Mouse (Mus musculus) heart, postnatal 36 days (tissue): ENCODE measurements at regions not wholly inside any gene's neighbourhood (a gene's known extent, or its start where the extent isn't known, plus 50 kb on each side); places are given as distances from the start of the nearest gene placed in this dataset.

ENCODE experiments used
- DNase-seq, 2 experiments: peaks; one replicate each; pipeline ENCODE4 v3.0.0; 2021 to 2022
- intact Hi-C: fragments of 180-260 bp; cut with DNase I; formaldehyde crosslinking; loops from one replicate; pipeline ENCODE4 v1.15.1; 2025

DNA sequence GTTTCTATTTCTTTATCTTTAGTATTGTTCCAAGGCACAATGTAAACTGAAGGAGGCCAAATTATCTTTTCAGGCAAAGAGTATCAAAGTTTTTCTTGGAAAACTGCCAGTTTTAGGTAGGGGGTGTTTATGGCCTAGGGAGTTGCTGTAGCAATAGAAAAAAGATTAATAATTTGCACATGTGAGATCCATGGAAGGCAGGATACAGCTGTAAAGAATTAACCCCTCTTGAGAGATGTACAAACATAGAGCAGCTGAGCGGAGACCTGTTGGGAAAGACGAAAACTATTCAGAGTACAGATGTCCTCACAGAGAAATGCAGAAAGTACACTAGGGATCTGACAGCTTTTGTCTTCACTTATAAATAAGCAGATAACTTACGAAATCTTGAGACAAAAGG, 176.8 kb downstream of the Fign start:
- DNase-seq, result no peak
- intact Hi-C loops, result no loop called here

DNA sequence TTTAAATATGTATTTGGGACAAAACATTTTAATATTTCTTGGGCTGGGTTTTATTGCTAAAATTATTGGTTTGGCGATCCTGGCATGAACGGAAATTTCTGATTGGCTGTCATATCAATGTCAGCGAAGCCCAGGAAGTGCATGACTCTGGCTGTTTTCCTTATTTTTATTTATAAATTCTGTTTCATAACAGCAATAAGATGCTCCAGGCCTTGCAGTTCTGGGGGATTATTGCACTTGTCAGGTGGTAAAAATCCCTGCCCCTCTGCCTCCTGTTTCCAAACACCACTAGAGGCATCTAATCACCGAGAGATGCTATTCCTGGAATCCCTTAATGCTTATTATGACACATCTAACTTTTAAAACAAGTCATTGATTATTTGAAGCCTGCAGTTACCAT, 177.8 kb downstream of the Fign start:
- intact Hi-C loops, result no loop called here
- no peak for DNase-seq

DNA sequence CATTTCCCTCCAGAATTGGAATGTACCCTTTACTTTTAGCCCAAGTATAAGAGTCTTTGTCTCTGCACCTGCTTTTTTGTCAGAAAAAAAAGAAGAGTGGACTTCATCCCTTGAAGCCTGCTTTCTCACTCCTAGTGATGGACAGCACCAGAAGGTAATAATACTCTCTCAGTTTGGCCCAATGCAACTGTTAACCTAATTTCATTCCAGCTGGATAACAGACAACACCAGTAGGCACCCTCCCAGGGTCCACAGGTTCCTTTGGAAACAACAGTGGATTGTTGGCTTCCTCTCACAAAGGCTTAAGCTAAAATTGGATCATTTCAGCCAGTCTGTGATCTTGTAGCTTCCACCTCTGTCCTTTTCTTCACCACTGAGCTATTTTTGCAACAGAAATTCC, 197.2 kb downstream of the Fign start:
- DNase-seq, result no peak
- intact Hi-C loops, result no loop called here

DNA sequence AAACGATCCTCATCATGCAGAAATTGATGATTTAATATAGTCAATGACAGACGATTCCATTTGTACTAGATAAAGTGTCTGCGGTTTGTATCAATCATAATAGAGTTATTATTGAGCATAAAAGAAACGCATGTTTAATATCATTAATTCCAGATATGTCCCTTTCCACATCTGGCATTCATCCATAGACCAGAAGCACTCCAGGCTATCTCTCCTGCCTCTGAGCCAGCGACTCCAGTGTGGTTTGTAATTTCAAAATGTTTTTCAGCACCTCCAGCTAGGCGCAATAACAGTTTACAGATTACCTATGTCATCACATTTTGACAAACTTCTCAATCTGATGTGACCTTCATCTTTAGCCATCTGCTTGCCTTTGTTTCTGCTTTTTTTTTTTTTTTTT, 219.4 kb downstream of the Fign start:
- intact Hi-C loops, result no loop called here
- no peak for DNase-seq

DNA sequence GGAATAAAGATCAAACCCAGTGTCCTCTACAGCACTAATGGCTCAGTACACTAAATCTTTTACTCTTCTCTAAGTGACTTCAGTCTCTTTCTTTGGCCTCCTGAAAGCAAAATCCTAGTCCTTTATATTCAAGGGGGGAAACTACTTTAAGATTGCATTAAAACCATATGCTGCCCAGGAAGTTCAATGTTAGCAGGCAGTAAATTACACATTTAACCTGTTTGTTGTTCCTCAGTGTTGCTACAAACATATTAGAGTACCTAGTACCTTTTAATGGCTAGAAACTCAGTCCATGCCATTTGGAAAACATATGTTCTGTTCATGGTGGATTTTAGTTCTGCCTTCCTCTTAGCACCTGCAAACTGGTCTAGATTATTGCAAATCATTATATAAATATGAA, 220.5 kb downstream of the Fign start:
- DNase-seq, result no peak
- intact Hi-C loops, result no loop called here

DNA sequence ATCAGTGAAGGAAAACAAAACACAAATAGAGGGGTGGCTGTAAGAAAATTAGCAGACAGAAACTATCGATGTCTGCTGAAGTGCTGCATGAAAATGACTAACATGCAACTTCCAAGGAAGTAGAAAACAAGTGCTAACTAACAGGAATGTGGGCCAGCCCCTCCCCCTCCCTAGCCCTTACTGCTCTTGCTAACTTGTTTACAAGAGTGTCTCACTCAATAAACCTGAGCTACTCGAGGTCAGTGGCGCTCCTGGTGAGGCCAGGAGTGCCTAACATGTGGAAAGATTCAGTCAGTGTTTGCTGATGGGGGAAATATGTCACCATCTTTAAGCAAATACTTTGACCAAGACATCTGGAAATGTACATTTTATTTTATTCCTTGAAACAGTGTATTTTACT, 221.5 kb downstream of the Fign start:
- no peak for DNase-seq

DNA sequence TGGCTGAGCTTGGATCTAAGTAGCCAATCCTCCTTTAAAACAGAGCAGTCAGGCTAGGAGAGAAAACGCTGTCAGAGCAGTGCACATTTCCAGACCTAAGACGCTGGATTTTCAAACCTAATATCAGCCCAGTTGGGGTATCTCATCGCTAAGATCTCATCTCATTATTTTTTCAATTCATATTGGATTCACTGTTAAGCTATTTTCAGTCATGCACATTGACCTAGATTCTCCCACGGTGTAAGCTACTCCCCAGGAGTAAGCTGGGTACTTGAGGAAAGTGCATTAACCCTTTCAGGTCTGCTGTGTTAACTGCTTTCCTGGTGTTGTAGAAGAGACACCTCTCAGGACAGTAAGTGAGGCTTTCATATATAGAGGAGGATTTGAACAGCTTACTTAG, 222.7 kb downstream of the Fign start:
- intact Hi-C loops, result no loop called here
- no peak for DNase-seq

More for the DNA sequence above, 221.5 kb downstream of the Fign start:
- intact Hi-C loops, result no loop called here

DNA sequence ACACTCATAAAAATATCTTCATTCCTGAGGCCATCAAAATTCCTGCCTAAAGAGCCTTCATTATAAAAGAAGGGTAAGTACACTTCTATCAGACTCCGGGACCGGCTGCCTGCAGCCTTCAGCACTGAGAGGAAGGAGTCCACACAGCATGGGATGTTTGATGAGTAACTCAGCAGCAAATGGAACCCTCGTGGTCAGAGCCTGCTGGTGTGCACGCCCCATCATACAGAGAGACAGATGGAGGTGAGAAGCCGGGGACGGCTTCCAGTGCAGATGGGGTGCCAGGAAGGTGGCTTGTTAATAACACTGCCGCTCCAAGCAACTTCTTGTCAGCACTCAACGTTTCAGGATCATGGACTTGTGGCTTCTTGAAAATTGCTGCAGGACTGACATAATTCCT, 231.3 kb downstream of the Fign start:
- intact Hi-C loops, result no loop called here

DNA sequence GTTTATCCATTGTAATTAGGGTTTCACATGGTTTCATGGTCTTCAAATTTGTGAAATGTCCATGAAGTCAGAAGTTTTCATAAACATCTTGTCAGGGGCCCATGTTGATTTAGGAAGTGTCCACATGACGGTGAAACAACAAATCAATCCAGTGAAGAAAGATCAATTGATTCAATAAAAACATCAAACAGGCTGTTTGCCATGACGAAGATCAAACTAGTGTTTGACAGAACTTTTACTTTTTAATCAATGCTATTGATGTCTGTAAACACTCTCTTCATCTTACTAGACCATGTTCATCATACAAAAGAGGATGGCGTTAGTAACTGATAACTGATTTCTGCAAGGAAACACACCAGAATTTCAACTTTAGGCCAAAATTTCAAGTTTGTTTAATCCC, 236.0 kb downstream of the Fign start:
- intact Hi-C loops, result no loop called here

More for the DNA sequence above, 231.3 kb downstream of the Fign start:
- no peak for DNase-seq

DNA sequence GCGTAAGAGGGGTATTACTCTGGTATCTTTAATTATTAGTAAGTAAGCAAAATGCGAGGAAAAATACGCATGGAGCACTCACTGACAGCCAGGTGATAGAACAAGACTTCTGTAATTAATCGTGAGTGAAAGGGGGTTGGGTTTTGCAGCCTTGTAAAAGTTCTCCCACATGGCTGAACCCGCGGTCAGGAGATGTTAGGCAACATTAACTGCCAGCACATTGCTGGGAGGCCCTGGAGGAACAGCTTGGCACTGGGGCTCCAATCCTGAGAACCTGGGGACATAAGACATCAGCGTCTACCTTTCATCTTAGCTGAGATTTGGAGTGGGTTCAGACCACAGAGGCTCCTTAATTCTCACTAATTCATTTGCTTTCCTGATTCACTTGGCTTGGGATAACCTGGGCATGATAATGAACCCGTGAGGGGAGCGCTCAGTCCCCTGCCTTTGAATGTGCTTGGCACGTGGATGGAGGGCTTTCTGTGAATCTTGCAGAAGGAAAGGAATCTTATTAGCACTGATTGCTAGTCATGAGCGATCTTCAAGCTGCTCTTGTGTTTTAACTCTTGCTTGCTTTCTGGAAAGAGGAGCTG, 241.3 kb downstream of the Fign start:
- DNase-seq, result no peak
- intact Hi-C loops, result loop anchor here (10.0 kb wide), 1 partner anchor 152 kb away; no protein-coding TSS in a partner anchor

More for the DNA sequence above, 236.0 kb downstream of the Fign start:
- no peak for DNase-seq

DNA sequence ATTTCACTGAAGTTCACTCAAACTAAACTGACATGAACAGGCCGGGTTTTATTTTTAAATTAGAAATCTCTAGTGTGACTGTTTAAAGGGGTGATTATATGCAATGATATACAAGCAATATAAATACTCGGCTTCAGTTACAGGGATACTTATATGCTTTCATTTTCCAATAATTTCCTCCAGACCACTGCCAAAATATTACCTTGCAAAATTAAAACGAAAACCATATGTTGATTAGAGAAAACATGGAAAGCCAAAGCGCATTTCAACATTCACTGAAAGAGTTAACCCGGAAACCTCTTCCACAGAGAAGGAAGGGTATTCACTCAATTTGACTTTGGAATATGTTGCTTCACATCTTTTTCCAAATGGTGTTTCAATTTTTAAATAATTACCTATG, 242.4 kb downstream of the Fign start:
- intact Hi-C loops, result loop anchor here (10.0 kb wide), 1 partner anchor 151 kb away; no protein-coding TSS in a partner anchor

DNA sequence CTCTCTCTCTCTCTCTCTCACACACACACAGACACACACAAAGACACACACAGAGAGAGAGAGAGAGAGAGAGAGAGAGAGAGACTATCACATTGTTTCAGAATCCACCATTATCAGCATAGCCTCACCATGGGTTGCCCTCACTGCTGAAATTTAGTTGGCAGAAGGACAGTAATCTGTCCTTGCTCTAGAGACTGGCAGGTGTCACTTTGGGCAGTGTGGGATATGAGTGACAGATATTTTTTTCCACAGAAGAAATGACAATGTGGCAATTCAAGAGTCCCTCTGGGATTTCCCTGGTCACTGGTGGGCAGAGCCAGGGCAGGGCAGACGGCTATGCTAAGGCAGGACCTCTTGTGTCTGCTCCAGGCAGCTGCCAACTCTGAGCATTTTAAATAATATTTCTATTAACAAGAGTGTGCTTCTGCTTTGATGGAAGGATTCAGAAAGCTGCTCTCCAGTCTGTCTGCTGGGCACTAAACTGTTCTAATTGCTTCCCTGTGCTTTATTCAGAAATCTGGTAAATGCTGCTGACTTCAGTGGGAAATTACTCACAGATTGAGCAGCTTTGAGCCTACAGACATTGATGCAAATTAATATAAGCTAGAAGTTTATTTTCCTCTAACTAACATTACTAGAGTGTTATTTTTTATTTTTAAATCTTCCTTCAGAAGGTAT, 243.5 kb downstream of the Fign start:
- intact Hi-C loops, result loop anchor here (10.0 kb wide), 1 partner anchor 150 kb away; no protein-coding TSS in a partner anchor
- DNase-seq, result no peak

More for the DNA sequence above, 242.4 kb downstream of the Fign start:
- DNase-seq, result no peak

DNA sequence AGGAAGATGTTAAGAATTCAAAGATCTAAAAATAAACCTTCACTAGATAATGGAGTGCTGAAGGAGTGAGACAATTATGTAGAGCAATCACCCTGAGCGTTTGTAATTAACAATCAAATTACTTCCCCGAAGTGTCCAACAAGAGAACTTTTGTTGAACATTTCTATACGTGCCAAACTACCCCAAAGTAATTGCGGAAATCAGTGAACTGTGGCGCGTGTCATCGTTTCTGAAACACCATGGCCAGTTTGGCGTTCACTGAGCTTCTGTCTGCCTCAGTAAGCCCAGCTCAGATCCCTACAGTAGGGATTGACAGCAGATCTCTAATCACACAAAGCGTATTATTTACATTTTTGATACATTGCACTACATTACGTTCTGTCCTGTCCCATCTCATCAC, 244.6 kb downstream of the Fign start:
- intact Hi-C loops, result loop anchor here (10.0 kb wide), 1 partner anchor 148 kb away; no protein-coding TSS in a partner anchor
- DNase-seq, result no peak

DNA sequence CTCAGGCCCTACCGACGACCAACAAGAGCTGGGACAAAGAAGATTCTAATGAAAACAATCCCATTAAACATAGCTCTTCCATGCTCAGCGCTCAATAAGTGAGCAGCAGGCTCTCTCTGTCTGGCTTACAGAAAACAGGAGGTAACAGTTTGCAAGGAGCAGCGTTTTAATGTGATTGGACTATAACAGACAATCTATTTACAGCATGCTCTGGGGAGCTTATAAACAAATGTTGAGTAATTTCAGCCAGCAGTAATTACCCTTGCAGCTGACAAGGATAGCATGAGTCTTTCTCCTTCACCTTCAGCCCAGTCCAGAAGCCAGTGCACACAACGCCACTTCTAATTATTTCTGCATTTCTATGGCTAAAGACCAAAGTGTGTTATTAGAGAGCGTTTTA, 245.6 kb downstream of the Fign start:
- intact Hi-C loops, result loop anchor here (10.0 kb wide), 1 partner anchor 147 kb away; no protein-coding TSS in a partner anchor
- no peak for DNase-seq

DNA sequence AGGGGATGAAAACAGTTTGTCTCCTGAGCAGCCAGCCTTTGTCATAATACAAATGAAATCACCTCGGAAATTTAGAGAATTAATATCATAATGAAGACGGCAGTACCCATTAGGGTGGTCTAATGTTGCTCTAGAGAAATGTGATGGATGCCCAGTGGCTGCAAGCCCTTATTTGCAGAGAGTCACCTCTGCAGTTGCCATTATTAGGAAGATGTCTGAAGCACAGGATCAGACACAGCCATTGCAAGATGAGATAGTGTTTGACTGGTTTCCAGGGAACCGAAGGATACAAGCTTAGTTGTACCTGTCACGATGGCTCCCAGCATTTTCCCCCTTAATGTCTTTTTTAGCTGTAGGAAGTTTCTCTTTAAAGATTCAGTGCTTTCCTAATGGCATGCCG, 247.8 kb downstream of the Fign start:
- no peak for DNase-seq
- intact Hi-C loops, result loop anchor here (10.0 kb wide), 1 partner anchor 145 kb away; no protein-coding TSS in a partner anchor

DNA sequence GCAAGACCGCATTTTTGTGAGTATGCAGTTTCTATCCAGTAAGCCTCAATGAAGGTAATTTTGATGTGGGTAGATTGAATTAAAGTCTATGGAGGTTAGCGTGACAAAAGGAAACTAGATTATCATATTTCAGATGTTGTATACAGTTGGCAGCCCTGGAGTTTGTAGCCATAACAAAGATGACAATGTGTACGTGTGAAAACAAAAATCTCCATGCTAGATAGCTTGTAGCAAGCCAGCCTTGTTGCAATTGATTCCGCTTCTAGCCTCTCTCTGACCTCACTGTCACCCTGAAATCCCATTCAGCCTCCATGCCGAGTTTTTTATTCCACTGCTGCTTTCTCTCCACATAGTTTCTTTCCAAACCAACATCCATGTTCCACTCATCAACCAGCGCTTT, 248.4 kb downstream of the Fign start:
- intact Hi-C loops, result no loop called here
- DNase-seq, result no peak

DNA sequence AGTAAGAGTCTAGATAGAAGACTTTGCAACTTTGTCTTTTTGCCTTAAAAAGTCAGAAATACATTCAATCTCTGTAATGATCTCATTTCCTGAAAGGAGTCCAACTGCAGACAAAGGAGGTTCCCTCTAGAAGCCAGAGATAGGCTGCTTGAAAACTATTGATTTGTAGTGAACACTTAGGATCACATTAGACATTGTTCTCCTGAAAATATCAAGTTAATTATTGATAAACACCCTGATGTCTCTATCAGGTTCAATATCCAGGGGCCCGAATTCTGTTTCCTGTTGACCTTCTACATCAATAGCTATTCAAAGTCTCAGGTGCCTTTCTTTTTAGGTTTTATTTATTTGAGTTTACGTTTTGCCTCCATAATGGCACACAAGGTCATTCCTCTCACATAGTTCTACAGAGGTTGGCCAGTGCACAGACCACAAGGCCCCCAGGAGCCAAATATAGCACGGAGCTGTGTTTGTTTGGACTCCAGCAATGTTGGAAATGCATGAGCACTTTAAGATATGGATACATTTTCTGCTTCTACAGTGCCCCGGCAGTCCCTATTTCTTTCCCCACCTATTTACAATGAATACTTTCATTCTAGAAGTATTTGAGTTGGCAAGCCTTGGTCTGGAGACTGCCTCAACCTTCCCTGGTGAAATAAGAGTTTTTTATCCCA, 265.7 kb downstream of the Fign start:
- intact Hi-C loops, result no loop called here
- no peak for DNase-seq

DNA sequence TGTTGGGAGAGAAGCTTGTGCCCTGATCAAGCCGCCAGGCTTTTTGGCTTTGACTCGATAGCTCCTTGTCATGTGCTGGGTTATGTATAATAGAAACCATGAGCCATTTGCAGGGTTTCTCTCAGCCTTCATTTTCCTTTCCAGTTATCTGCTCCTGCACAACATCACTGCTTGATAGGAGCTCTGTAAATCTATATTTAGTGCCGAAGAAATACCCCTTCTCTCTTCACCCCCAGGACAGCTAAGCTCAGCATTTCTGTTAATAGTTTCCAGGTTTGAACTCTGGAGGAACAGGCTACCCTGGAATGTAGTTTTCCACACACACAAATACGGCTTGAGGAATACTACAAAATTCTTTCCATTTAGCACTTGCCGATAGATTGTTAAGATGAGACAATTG, 267.4 kb downstream of the Fign start:
- intact Hi-C loops, result no loop called here
- DNase-seq, result no peak

DNA sequence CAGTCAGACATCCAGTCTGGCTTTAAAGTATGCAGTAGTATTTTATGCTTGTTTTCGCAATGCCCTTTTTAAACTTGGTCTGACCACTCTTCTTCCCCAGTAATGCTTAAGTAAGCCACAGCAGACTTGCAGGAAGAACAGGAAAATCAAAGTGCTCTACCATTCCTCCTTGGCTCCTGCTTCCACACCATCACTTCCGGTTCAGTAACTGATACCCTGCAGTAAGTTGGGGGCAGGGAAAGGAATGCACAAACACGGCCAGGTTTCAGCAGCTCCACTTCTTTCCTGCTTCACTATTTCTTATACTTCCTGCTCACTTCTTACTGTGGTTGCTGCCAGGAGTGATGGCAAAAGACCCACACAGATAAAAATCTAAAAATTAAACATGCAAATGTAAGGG, 269.2 kb downstream of the Fign start:
- no peak for DNase-seq
- intact Hi-C loops, result no loop called here

DNA sequence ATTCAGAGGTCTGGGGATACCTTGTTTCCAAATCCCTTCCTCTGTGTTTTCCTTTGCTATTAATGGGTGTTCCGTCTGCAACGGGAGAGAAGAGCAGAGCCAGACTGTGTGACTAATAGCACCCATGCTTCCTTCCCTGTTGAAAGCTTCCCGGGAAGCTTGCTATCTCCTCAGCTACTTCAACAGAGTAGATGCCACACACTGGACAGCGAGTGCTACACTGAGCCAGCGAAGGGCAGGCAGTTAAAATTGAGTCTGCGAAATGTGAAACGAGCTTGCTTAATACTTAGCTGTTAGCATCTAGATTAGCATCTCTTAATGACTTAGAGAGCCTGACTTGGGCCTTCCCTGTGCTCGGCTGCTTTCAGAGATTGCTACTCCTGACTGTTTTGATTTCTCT, 278.4 kb downstream of the Fign start:
- DNase-seq, result no peak
- intact Hi-C loops, result no loop called here
